Mouse (Mus musculus): ENCODE data around the gene Fam234b.

DNA sequence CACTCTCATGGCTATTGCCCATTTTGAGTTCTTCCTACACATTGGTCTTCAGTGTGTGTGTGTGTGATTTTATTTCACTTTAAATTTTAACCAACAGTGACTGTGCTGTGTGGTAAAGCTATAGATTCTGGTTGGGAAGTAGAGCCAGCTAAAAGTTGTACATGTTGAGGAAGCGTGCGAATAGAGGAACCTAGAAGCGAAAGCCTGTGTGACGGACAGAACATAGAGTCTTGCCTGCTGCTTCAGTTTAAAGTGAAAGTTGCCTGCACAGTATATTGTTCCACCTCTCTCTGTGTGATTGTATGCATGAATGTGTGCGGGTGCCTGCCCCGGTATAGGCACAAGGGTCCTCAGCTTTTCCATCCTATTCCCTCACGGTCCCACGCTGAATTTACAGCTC is 42.6 kb downstream of the Fam234b start:
- TF ChIP-seq CTCF (IDR thresholded peaks at IDR 0.05; ENCODE audit: borderline replicate concordance, control insufficient read depth, extremely low read depth, insufficient read depth, low read length, poor library complexity): no peak
- no peak for TF ChIP-seq POLR2A (IDR thresholded peaks at IDR 0.05; ENCODE audit: control insufficient read depth, extremely low read depth, insufficient read depth, low read length, poor library complexity)

Measured in thymus, adult 2 months (tissue).